Mouse (Mus musculus) effector memory CD4-positive, alpha-beta T cell, adult 5 months (primary cell): ENCODE data around the gene Gpr31b. TPM values are rescaled to one million over a fixed set of nuclear protein-coding genes. Genes with fewer than 3 reads are reported as not detected.

Experiments
- polyA plus RNA-seq: library from polyadenylated mRNA; unstranded; fragments of 100-300 nt; shearing (Covaris generic); gene quantifications from one replicate; pipeline ENCODE4 v1.2.1, GENCODE M21; 2017

Gpr31b gene
- polyA plus RNA-seq: not detected

DNA sequence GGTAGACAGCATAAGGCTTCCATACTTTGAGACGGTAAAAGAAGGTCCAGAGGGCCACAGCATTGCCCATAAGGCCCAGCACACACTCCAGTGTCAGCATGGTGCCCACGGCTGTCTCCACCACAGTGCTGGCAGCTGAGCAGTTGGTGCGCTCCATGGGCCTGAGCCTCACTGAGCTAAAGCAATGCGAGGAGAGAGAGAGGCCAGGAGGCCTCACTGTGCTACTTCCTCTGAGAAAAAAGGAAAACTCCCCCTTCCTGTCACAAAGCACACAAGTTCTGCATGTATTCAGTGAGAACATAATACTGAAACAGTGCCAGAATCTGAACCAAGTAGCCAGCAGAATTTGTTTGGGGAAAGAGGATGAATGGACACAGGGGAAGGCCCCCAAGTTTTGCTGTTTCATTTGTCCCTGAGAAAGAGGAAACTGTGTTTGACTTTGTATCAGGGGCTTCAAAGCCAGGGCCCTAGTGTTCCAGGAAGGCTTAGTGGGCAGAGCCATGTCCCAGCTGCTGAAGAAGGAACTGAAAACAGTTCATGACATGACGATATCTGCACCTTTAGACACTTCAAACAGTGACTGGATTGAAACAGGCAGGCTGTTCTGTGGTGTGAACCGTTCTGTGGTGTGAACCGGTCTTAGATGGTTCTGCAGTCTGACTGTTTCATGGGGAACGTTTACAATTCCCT is at the start of gene Gpr31b:
TSS of gene Gpr31b (minus strand) at position 173 of the 690 bp plus-strand sequence.

DNA sequence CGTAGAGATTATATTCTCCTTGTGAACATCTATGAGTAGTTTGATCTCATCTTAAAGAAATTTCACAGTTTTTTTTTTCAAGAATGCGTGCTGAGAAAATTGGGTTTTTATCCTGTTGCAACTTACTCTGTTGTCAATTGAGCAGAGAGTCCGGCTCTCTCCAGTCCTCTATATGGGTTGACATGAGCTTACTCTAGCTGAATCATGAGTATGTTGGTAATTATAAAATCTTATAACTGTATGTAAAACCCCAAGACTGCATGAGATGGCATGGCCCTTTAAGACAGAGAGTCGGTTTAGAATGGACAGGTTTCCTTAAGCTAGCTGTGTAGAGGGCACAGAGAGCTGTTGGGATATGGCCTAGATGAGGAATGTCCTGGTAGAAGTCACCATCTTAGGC is 8.7 kb upstream of the Gpr31b start, which contains the start of gene Tcp10b:
TSS of gene Tcp10b (plus strand) at position 301 of the 400 bp plus-strand sequence.

GRCm38 (mm10) chr17:13006546-13006945 is 45.5 kb downstream of the Gpr31b start, which contains the start of gene Sod2:
TSS of gene Sod2 (plus strand) at chr17:13006846.

Other genes with a start within 250 kb of the Gpr31b start
- gene Mas1, start 184.2 kb downstream of the Gpr31b start, polyA plus RNA-seq: 0.59 TPM
- gene Mrgprh, start 176.3 kb downstream of the Gpr31b start, polyA plus RNA-seq: not detected
- gene Pnldc1, start 142.1 kb downstream of the Gpr31b start, polyA plus RNA-seq: 0.25 TPM
- 200 TPM for gene Tcp1, start 136.6 kb downstream of the Gpr31b start, polyA plus RNA-seq
- gene Mrpl18, start 136.0 kb downstream of the Gpr31b start, polyA plus RNA-seq: 57.8 TPM
- 0.66 TPM for gene Acat3, start 111.7 kb downstream of the Gpr31b start, polyA plus RNA-seq
- gene Acat2, start 91.5 kb downstream of the Gpr31b start, polyA plus RNA-seq: 34.7 TPM
- 77.8 TPM for gene Wtap, start 58.1 kb downstream of the Gpr31b start, polyA plus RNA-seq
- gene Sod2, start 45.5 kb downstream of the Gpr31b start, polyA plus RNA-seq: 97.5 TPM
- gene Tcp10b, start 8.8 kb upstream of the Gpr31b start, polyA plus RNA-seq: 0.27 TPM
- not detected for gene Unc93a, start 79.5 kb upstream of the Gpr31b start, polyA plus RNA-seq
- not detected for gene Smok2a, start 168.9 kb upstream of the Gpr31b start, polyA plus RNA-seq
- 0.56 TPM for gene Smok2b, start 178.0 kb upstream of the Gpr31b start, polyA plus RNA-seq